Mouse (Mus musculus): ENCODE data around the gene Pip5k1b. TPM values are rescaled to one million over a fixed set of nuclear protein-coding genes. Genes with fewer than 3 reads are reported as not detected.

Pip5k1b gene
- polyA plus RNA-seq, 1 experiment from 2014 or later = 6.1 TPM

GRCm38 (mm10) chr19:24352298-24352959 lies 203.2 kb downstream of the Pip5k1b start:
- DNase-seq (ENCODE audit: low spot score) = no peak

GRCm38 (mm10) chr19:24344501-24344900 lies 211.2 kb downstream of the Pip5k1b start:
- DNase-seq (ENCODE audit: low spot score) = no peak

GRCm38 (mm10) chr19:24342786-24343185 lies 212.9 kb downstream of the Pip5k1b start:
- no peak for DNase-seq (ENCODE audit: low spot score)

- peak; percentile 7 for DNase-seq (ENCODE audit: low spot score)
These were observed 219.1 kb downstream of the Pip5k1b start for GRCm38 (mm10) chr19:24336370-24337076.

GRCm38 (mm10) chr19:24335611-24336343 lies 219.9 kb downstream of the Pip5k1b start:
- DNase-seq (ENCODE audit: low spot score) = no peak

- no peak for DNase-seq (ENCODE audit: low spot score)
These were observed 222.7 kb downstream of the Pip5k1b start for GRCm38 (mm10) chr19:24332956-24333355.

GRCm38 (mm10) chr19:24331274-24331673 lies 224.4 kb downstream of the Pip5k1b start:
- no peak for DNase-seq (ENCODE audit: low spot score)

GRCm38 (mm10) chr19:24330366-24330765 lies 225.3 kb downstream of the Pip5k1b start:
- DNase-seq (ENCODE audit: low spot score) = no peak

GRCm38 (mm10) chr19:24327921-24328320 lies 227.8 kb downstream of the Pip5k1b start:
- DNase-seq (ENCODE audit: low spot score) = no peak

GRCm38 (mm10) chr19:24326969-24327368 lies 228.7 kb downstream of the Pip5k1b start:
- no peak for DNase-seq (ENCODE audit: low spot score)

- DNase-seq (ENCODE audit: low spot score) = no peak
These were observed 230.0 kb downstream of the Pip5k1b start for GRCm38 (mm10) chr19:24325692-24326091.

GRCm38 (mm10) chr19:24323841-24324613 lies 231.6 kb downstream of the Pip5k1b start:
- no peak for DNase-seq (ENCODE audit: low spot score)

- no peak for DNase-seq (ENCODE audit: low spot score)
These were observed 233.8 kb downstream of the Pip5k1b start for GRCm38 (mm10) chr19:24321900-24322311.

- DNase-seq (ENCODE audit: low spot score) = no peak
These were observed 234.3 kb downstream of the Pip5k1b start for GRCm38 (mm10) chr19:24321211-24321899.

GRCm38 (mm10) chr19:24318172-24318571 lies 237.5 kb downstream of the Pip5k1b start:
- DNase-seq (ENCODE audit: low spot score) = no peak

GRCm38 (mm10) chr19:24317731-24318130 lies 237.9 kb downstream of the Pip5k1b start:
- no peak for DNase-seq (ENCODE audit: low spot score)

GRCm38 (mm10) chr19:24317038-24317591 lies 238.6 kb downstream of the Pip5k1b start:
- DNase-seq (ENCODE audit: low spot score) = no peak

GRCm38 (mm10) chr19:24316060-24316725 lies 239.5 kb downstream of the Pip5k1b start:
- no peak for DNase-seq (ENCODE audit: low spot score)

GRCm38 (mm10) chr19:24315234-24315633 lies 240.4 kb downstream of the Pip5k1b start:
- no peak for DNase-seq (ENCODE audit: low spot score)

- no peak for DNase-seq (ENCODE audit: low spot score)
These were observed 241.0 kb downstream of the Pip5k1b start for GRCm38 (mm10) chr19:24314676-24315075.

All from thymus, postnatal 0 days (tissue).